24 mouse cellular contexts compared by ENCODE assay signal in the genomic region with DNA sequence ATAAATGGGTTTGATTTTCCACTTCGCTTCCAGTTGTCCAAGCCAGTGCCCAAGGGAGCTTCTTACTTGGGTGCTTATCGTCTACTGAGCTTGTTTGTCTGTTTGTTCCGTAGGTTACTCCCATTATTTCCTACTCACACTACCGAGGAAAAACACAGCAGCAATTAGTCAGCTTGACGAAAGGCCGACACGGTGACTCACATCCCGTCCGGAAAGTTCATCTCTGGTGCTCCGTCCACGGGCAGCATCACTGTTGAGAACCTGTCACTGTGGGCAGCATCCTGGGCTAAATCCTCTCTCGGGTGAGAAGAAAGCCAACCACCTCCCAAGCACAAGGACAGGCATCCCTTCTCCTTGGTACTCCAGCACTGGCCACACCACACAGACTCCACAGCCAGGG. TPM values are rescaled to one million over a fixed set of nuclear protein-coding genes. Genes with fewer than 3 reads are reported as not detected.
DNase-seq lines count a peak whose midpoint lies in the region; ATAC-seq lines count a peak whose summit lies in the region.
"Had no signal": no experiment of that assay in that cellular context is flagged by ENCODE, and none has a peak within 500 bp of the region (broad histone marks: within the 10 kb centered on the region; RNA-seq: fewer than 3 reads in every experiment).

No protein-coding gene starts in this region.

- H3K9ac ChIP-seq in kidney, embryonic 15.5 days: no peak overlapping the region
- H3K9ac ChIP-seq: embryonic facial prominence, embryonic 15.5 days; forebrain, embryonic 15.5 days; hindbrain, embryonic 15.5 days; limb, embryonic 13.5 days; liver, embryonic 13.5 days; lung, embryonic 14.5 days; midbrain, embryonic 12.5 days had no signal

- H3K36me3 ChIP-seq in kidney, embryonic 15.5 days: no peaks in the 10 kb centered on the region
- H3K36me3 ChIP-seq: embryonic facial prominence, embryonic 15.5 days; forebrain, embryonic 15.5 days; G1E; heart, embryonic 10.5 days; hindbrain, embryonic 15.5 days; limb, embryonic 13.5 days; liver, embryonic 13.5 days; midbrain, embryonic 12.5 days had no signal

- no peak overlapping the region for H3K4me3 ChIP-seq in kidney, embryonic 15.5 days (replicated peaks)
- H3K4me3 ChIP-seq: embryonic facial prominence, embryonic 15.5 days; forebrain, embryonic 15.5 days; heart, embryonic 10.5 days; hindbrain, embryonic 15.5 days; limb, embryonic 13.5 days; liver, embryonic 13.5 days; midbrain, embryonic 12.5 days had no signal

- intact Hi-C loops in heart, postnatal 10 days (cut with DNase I): no loop called here

- 75% methylated on average over 12 of the region's 12 CpGs for WGBS in kidney, embryonic 15.5 days

- peak; percentile 57 to 73 for DNase-seq in adrenal gland, adult (ENCODE audit: inconsistent age in 2 of 2, low spot score in 1 of 2)
- no peak for DNase-seq in adrenal gland, postnatal 4 days (ENCODE audit: low spot score in 2 of 2)
- DNase-seq in kidney, postnatal 14 days: peak; percentile 41
- DNase-seq in adrenal gland, postnatal 36 days: peak; percentile 57 to 64
- DNase-seq in frontal cortex, postnatal 25 days (ENCODE audit: low spot score in 2 of 2): no peak
- no peak for DNase-seq in heart, postnatal 10 days
- DNase-seq: cerebellum, adult 8-10 months; cerebellum, postnatal 36 days; gastrocnemius, postnatal 10 days; layer of hippocampus, adult 9-11 months; liver, embryonic 13.5 days; lung, embryonic 14.5 days; right cerebral cortex, postnatal 14 days; spleen, adult 18-20 months; thymus, postnatal 25 days had no signal

- no peaks in the 10 kb centered on the region for H3K27me3 ChIP-seq in kidney, embryonic 15.5 days
- H3K27me3 ChIP-seq: CH12.LX; embryonic facial prominence, embryonic 15.5 days; forebrain, embryonic 15.5 days; hindbrain, embryonic 15.5 days; limb, embryonic 13.5 days; liver, embryonic 13.5 days; midbrain, embryonic 12.5 days had no signal

- H3K4me2 ChIP-seq in kidney, embryonic 15.5 days: no peak overlapping the region
- H3K4me2 ChIP-seq: embryonic facial prominence, embryonic 15.5 days; forebrain, embryonic 15.5 days; hindbrain, embryonic 15.5 days; limb, embryonic 13.5 days; liver, embryonic 13.5 days; lung, embryonic 14.5 days; midbrain, embryonic 12.5 days had no signal

- no peak overlapping the region for H3K27ac ChIP-seq in kidney, embryonic 15.5 days
- H3K27ac ChIP-seq: embryonic facial prominence, embryonic 15.5 days; forebrain, embryonic 15.5 days; heart, embryonic 10.5 days; hindbrain, embryonic 15.5 days; limb, embryonic 13.5 days; liver, embryonic 13.5 days; midbrain, embryonic 12.5 days had no signal

- no peak for ATAC-seq in kidney, embryonic 15.5 days (replicated peaks; ENCODE audit: low FRiP score)
- ATAC-seq: forebrain, embryonic 15.5 days had no signal

- H3K9me3 ChIP-seq in kidney, embryonic 15.5 days (replicated peaks): 0 out of 2 replicates have a peak, but pooled peaks cover 4% of the 10 kb centered on the region
- H3K9me3 ChIP-seq: embryonic facial prominence, embryonic 15.5 days; forebrain, embryonic 15.5 days; G1E; heart, embryonic 10.5 days; hindbrain, embryonic 15.5 days; limb, embryonic 13.5 days; liver, embryonic 13.5 days; midbrain, embryonic 12.5 days had no signal

- no peaks in the 10 kb centered on the region for H3K4me1 ChIP-seq in kidney, embryonic 15.5 days
- H3K4me1 ChIP-seq: embryonic facial prominence, embryonic 15.5 days; forebrain, embryonic 15.5 days; heart, embryonic 10.5 days; hindbrain, embryonic 15.5 days; limb, embryonic 13.5 days; midbrain, embryonic 12.5 days had no signal

RNA-seq across cellular contexts. Expression of a gene that starts 17.6 kb away (rescaled TPM):
- 10 to 100 TPM; 13.5 to 13.6 TPM for total RNA-seq in adrenal gland, postnatal 4 days (2021)
- 25.2 and 25.6 TPM in 2 replicates for polyA plus RNA-seq in kidney, embryonic 15.5 days (2015; fragmentation: Nextera tagmentation; extraction: Ambion mirVana)
- total RNA-seq in adrenal gland, postnatal 36 days (2021): 1 to 10 TPM; 7.9 to 8.6 TPM
- total RNA-seq in heart, postnatal 10 days (2021): 1 to 10 TPM; 6.7 to 7.1 TPM

RNA-seq across cellular contexts. Expression of a gene that starts 23.8 kb away (rescaled TPM):
- 10 to 100 TPM; 48.5 to 59.9 TPM for total RNA-seq in adrenal gland, postnatal 4 days (2021)
- 25.6 and 27.3 TPM in 2 replicates for polyA plus RNA-seq in kidney, embryonic 15.5 days (2015; fragmentation: Nextera tagmentation; extraction: Ambion mirVana)
- total RNA-seq in adrenal gland, postnatal 36 days (2021): 10 to 100 TPM; 57.8 to 58.4 TPM
- 10 to 100 TPM; 29.2 to 29.4 TPM for total RNA-seq in heart, postnatal 10 days (2021)

Comparison
In these comparisons a context has a peak if more than half of its experiments do, and no peak if none do; other contexts are left out.
1. DNase-seq: peak in adrenal gland, adult (2 of 2), kidney, postnatal 14 days (single experiment) and adrenal gland, postnatal 36 days (2 of 2); none in adrenal gland, postnatal 4 days (0 of 2), frontal cortex, postnatal 25 days (0 of 2) and heart, postnatal 10 days (0 of 2).